8 mouse cellular contexts compared by ENCODE assay signal in genomic region chr2:71531990-71532970, GRCm38 (mm10). TPM values are rescaled to one million over a fixed set of nuclear protein-coding genes. Genes with fewer than 3 reads are reported as not detected.
A peak's percentile ranks its signal among the peaks of the same experiment; 100 is the strongest.
DNase-seq lines count a peak whose midpoint lies in the region; ATAC-seq and TF ChIP-seq lines count a peak whose summit lies in the region.
"Had no signal": no experiment of that assay in that cellular context is flagged by ENCODE, and none has a peak within 500 bp of the region (broad histone marks: within the 10 kb centered on the region; RNA-seq: fewer than 3 reads in every experiment).

No protein-coding gene starts in this region.

- no peaks in the 10 kb centered on the region for H3K36me3 ChIP-seq in lung, embryonic 14.5 days (ENCODE audit: insufficient read depth)
- H3K36me3 ChIP-seq in lung, postnatal 0 days (ENCODE audit: insufficient read depth, low read length), result no peaks in the 10 kb centered on the region
- H3K36me3 ChIP-seq in embryonic facial prominence, embryonic 11.5 days (replicated peaks; ENCODE audit: control insufficient read depth, insufficient read depth, low read depth, low read length), result no peaks in the 10 kb centered on the region
- no peaks in the 10 kb centered on the region for H3K36me3 ChIP-seq in intestine, embryonic 16.5 days (ENCODE audit: control insufficient read depth, insufficient read depth, low read length)
- no peaks in the 10 kb centered on the region for H3K36me3 ChIP-seq in stomach, embryonic 14.5 days (ENCODE audit: control insufficient read depth, insufficient read depth, low read length)

- no peak for TF ChIP-seq EP300 in lung, postnatal 0 days (IDR thresholded peaks at IDR 0.05)

- H3K4me2 ChIP-seq in lung, embryonic 14.5 days, result no peak overlapping the region
- no peak overlapping the region for H3K4me2 ChIP-seq in lung, postnatal 0 days (replicated peaks; ENCODE audit: low read depth, low read length)
- peak overlapping the region; percentile 66 for H3K4me2 ChIP-seq in embryonic facial prominence, embryonic 11.5 days (ENCODE audit: low read depth, low read length)
- H3K4me2 ChIP-seq in intestine, embryonic 16.5 days (ENCODE audit: low read depth, low read length), result no peak overlapping the region
- H3K4me2 ChIP-seq in stomach, embryonic 14.5 days (replicated peaks; ENCODE audit: low read depth, low read length), result no peak overlapping the region

- no peak overlapping the region for H3K4me3 ChIP-seq in lung, embryonic 14.5 days (ENCODE audit: low read depth, low read length)
- no peak overlapping the region for H3K4me3 ChIP-seq in lung, postnatal 0 days (ENCODE audit: low read depth, low read length)
- peak overlapping the region; percentile 59 for H3K4me3 ChIP-seq in embryonic facial prominence, embryonic 11.5 days (ENCODE audit: low read depth, low read length)
- peak overlapping the region; percentile 13; the same call in 1 of the 2 replicates for H3K4me3 ChIP-seq in intestine, embryonic 16.5 days (ENCODE audit: low read length)
- peak overlapping the region; percentile 8; the same call in 1 of the 2 replicates for H3K4me3 ChIP-seq in stomach, embryonic 14.5 days (ENCODE audit: low read depth, low read length)

- no peaks in the 10 kb centered on the region for H3K4me1 ChIP-seq in lung, embryonic 14.5 days (ENCODE audit: insufficient read depth)
- peaks cover 9% of the 10 kb centered on the region for H3K4me1 ChIP-seq in lung, postnatal 0 days (ENCODE audit: insufficient read depth, low read depth, low read length)
- H3K4me1 ChIP-seq in embryonic facial prominence, embryonic 11.5 days (ENCODE audit: control insufficient read depth, insufficient read depth, low read length), result peaks cover 9% of the 10 kb centered on the region
- peaks cover 14% of the 10 kb centered on the region for H3K4me1 ChIP-seq in intestine, embryonic 16.5 days (ENCODE audit: control insufficient read depth, insufficient read depth, low read length)
- peaks cover 4% of the 10 kb centered on the region; the same call in 1 of the 2 replicates for H3K4me1 ChIP-seq in stomach, embryonic 14.5 days (ENCODE audit: control insufficient read depth, insufficient read depth, low read length)

- ATAC-seq in lung, embryonic 14.5 days (ENCODE audit: insufficient read depth), result no peak
- no peak for ATAC-seq in lung, postnatal 0 days
- no peak for ATAC-seq in embryonic facial prominence, embryonic 11.5 days (replicated peaks; ENCODE audit: insufficient number of reproducible peaks, low FRiP score, low TSS enrichment, low read depth)
- ATAC-seq in intestine, embryonic 16.5 days, result no peak
- no peak for ATAC-seq in stomach, embryonic 14.5 days (ENCODE audit: insufficient number of reproducible peaks, insufficient read depth, low FRiP score, low read depth)

- peak; percentile 12 for DNase-seq in lung, embryonic 14.5 days
- no peak for DNase-seq in lung, postnatal 0 days (ENCODE audit: low spot score)
- peak; percentile 34 for DNase-seq in embryonic facial prominence, embryonic 11.5 days (ENCODE audit: low spot score)
- no peak for DNase-seq in spleen, adult 18-20 months
- DNase-seq in right cerebral cortex, postnatal 25 days, result no peak
- DNase-seq: lung, postnatal 10 days had no signal

- H3K9ac ChIP-seq in lung, embryonic 14.5 days, result no peak overlapping the region
- H3K9ac ChIP-seq in lung, postnatal 0 days (replicated peaks; ENCODE audit: low read depth), result no peak overlapping the region
- peak overlapping the region; percentile 76 for H3K9ac ChIP-seq in embryonic facial prominence, embryonic 11.5 days (replicated peaks; ENCODE audit: low read length)
- H3K9ac ChIP-seq in intestine, embryonic 16.5 days (ENCODE audit: low read depth, low read length), result no peak overlapping the region
- no peak overlapping the region; the same call in 1 of the 2 replicates for H3K9ac ChIP-seq in stomach, embryonic 14.5 days (replicated peaks; ENCODE audit: low read depth, low read length)

- peaks cover 97% of the 10 kb centered on the region for H3K27me3 ChIP-seq in lung, embryonic 14.5 days (ENCODE audit: insufficient read depth, low read length)
- peaks cover 93% of the 10 kb centered on the region for H3K27me3 ChIP-seq in lung, postnatal 0 days (replicated peaks; ENCODE audit: insufficient read depth, low read length)
- H3K27me3 ChIP-seq in embryonic facial prominence, embryonic 11.5 days (ENCODE audit: control insufficient read depth, insufficient read depth, low read length), result peaks cover 42% of the 10 kb centered on the region
- H3K27me3 ChIP-seq in intestine, embryonic 16.5 days (replicated peaks; ENCODE audit: control insufficient read depth, insufficient read depth, low read length), result peaks cover 84% of the 10 kb centered on the region
- peaks cover 72% of the 10 kb centered on the region for H3K27me3 ChIP-seq in stomach, embryonic 14.5 days (ENCODE audit: control insufficient read depth, insufficient read depth, low read length)

- H3K9me3 ChIP-seq in lung, embryonic 14.5 days (ENCODE audit: low read depth, low read length), result no peaks in the 10 kb centered on the region
- no peaks in the 10 kb centered on the region for H3K9me3 ChIP-seq in lung, postnatal 0 days (ENCODE audit: low read length)
- no peaks in the 10 kb centered on the region for H3K9me3 ChIP-seq in embryonic facial prominence, embryonic 11.5 days (replicated peaks; ENCODE audit: control insufficient read depth, low read length)
- no peaks in the 10 kb centered on the region for H3K9me3 ChIP-seq in intestine, embryonic 16.5 days (ENCODE audit: control insufficient read depth, low read length)
- no peaks in the 10 kb centered on the region for H3K9me3 ChIP-seq in stomach, embryonic 14.5 days (ENCODE audit: control insufficient read depth, low read depth, low read length)

- under 1% methylated on average over 43 of the region's 43 CpGs for WGBS in lung, embryonic 14.5 days
- WGBS in lung, postnatal 0 days, result under 1% methylated on average over 42 of the region's 43 CpGs
- under 1% methylated on average over 43 of the region's 43 CpGs for WGBS in embryonic facial prominence, embryonic 11.5 days
- under 1% methylated on average over 43 of the region's 43 CpGs for WGBS in intestine, embryonic 16.5 days
- under 1% methylated on average over 43 of the region's 43 CpGs for WGBS in stomach, embryonic 14.5 days

- no peak for TF ChIP-seq CTCF in lung, embryonic 14.5 days (IDR thresholded peaks at IDR 0.05; ENCODE audit: low read depth)
- TF ChIP-seq CTCF in lung, postnatal 0 days (IDR thresholded peaks at IDR 0.05), result no peak

- H3K27ac ChIP-seq in lung, embryonic 14.5 days (ENCODE audit: low read depth), result no peak overlapping the region
- H3K27ac ChIP-seq in lung, postnatal 0 days (ENCODE audit: low read length), result no peak overlapping the region
- peak overlapping the region; percentile 72 for H3K27ac ChIP-seq in embryonic facial prominence, embryonic 11.5 days (replicated peaks; ENCODE audit: low read depth, low read length)
- H3K27ac ChIP-seq in intestine, embryonic 16.5 days (ENCODE audit: low read length), result no peak overlapping the region
- H3K27ac ChIP-seq in stomach, embryonic 14.5 days (ENCODE audit: low read length), result no peak overlapping the region

RNA-seq across cellular contexts. Expression of gene Dlx1, which starts 4.4 kb away (rescaled TPM):
- polyA plus RNA-seq in lung, embryonic 14.5 days (2014; fragmentation: Nextera tagmentation; extraction: Ambion mirVana), result 0.32 TPM in 1 of 2 replicates, not detected in the other
- polyA plus RNA-seq in lung, postnatal 0 days (2015; fragmentation: Nextera tagmentation; extraction: Ambion mirVana), result not detected in 2 replicates
- 53.9 and 76.2 TPM in 2 replicates for polyA plus RNA-seq in embryonic facial prominence, embryonic 11.5 days (2014; fragmentation: Nextera tagmentation; extraction: Ambion mirVana)
- 4.2 and 5.1 TPM in 2 replicates for polyA plus RNA-seq in intestine, embryonic 16.5 days (2015; fragmentation: Nextera tagmentation; extraction: Ambion mirVana)
- polyA plus RNA-seq in stomach, embryonic 14.5 days (2014; fragmentation: Nextera tagmentation; extraction: Ambion mirVana), result 10.8 and 11.3 TPM in 2 replicates

RNA-seq across cellular contexts. Expression of gene Dlx2, which starts 14.3 kb away (rescaled TPM):
- 0.07 TPM in 1 of 2 replicates, not detected in the other for polyA plus RNA-seq in lung, embryonic 14.5 days (2014; fragmentation: Nextera tagmentation; extraction: Ambion mirVana)
- not detected in 2 replicates for polyA plus RNA-seq in lung, postnatal 0 days (2015; fragmentation: Nextera tagmentation; extraction: Ambion mirVana)
- 18.0 and 20.3 TPM in 2 replicates for polyA plus RNA-seq in embryonic facial prominence, embryonic 11.5 days (2014; fragmentation: Nextera tagmentation; extraction: Ambion mirVana)
- polyA plus RNA-seq in intestine, embryonic 16.5 days (2015; fragmentation: Nextera tagmentation; extraction: Ambion mirVana), result 1.5 and 1.8 TPM in 2 replicates
- 6.4 and 6.9 TPM in 2 replicates for polyA plus RNA-seq in stomach, embryonic 14.5 days (2014; fragmentation: Nextera tagmentation; extraction: Ambion mirVana)

Comparison
In these comparisons a context has a peak if more than half of its experiments do, and no peak if none do; other contexts are left out.
1. DNase-seq: peak in lung, embryonic 14.5 days (single experiment) and embryonic facial prominence, embryonic 11.5 days (single experiment); none in lung, postnatal 0 days (single experiment), spleen, adult 18-20 months (0 of 2) and right cerebral cortex, postnatal 25 days (single experiment).
2. H3K4me3 ChIP-seq: peak in embryonic facial prominence, embryonic 11.5 days (single experiment), intestine, embryonic 16.5 days (single experiment) and stomach, embryonic 14.5 days (single experiment); none in lung, embryonic 14.5 days (single experiment) and lung, postnatal 0 days (single experiment).